In the genomic region with DNA sequence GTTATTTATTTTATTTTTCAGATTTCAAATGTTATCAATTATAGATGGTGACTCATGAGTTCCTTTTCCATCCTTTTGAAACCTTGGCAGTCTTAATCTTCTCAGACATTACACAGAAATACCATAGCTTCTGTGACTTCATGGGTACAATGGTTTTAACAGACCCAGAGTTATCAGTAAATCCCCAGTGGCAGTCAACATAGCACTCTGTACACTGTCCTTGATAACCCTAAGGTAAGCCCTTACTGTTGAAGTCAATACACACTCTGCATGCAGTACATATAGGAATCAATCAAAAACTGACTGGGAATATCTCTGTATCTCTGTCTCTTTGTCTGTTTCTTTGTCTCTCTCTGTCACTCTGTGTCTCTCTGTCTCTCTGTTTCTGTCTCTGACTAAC, we compare ENCODE assay signal across 51 mouse cellular contexts. TPM values are rescaled to one million over a fixed set of nuclear protein-coding genes. Genes with fewer than 3 reads are reported as not detected.
"Had no signal": no experiment of that assay in that cellular context is flagged by ENCODE, and none has a peak within 500 bp of the region (broad histone marks: within the 10 kb centered on the region; RNA-seq: fewer than 3 reads in every experiment).

No protein-coding gene starts in this region.

- H3K4me1 ChIP-seq: heart, embryonic 10.5 days; heart, embryonic 12.5 days; heart, embryonic 13.5 days; heart, embryonic 15.5 days; hindbrain, embryonic 10.5 days; hindbrain, embryonic 12.5 days; hindbrain, embryonic 13.5 days; hindbrain, embryonic 15.5 days; intestine, embryonic 15.5 days; kidney, embryonic 15.5 days had no signal

- H3K9ac ChIP-seq: heart, embryonic 12.5 days; heart, embryonic 13.5 days; heart, embryonic 15.5 days; hindbrain, embryonic 12.5 days; hindbrain, embryonic 13.5 days; hindbrain, embryonic 14.5 days; hindbrain, embryonic 15.5 days; intestine, embryonic 15.5 days; kidney, embryonic 15.5 days had no signal

- H3K4me2 ChIP-seq: heart, embryonic 11.5 days; heart, embryonic 12.5 days; heart, embryonic 13.5 days; heart, embryonic 15.5 days; hindbrain, embryonic 12.5 days; hindbrain, embryonic 13.5 days; hindbrain, embryonic 14.5 days; hindbrain, embryonic 15.5 days; intestine, embryonic 15.5 days; kidney, embryonic 15.5 days had no signal

- H3K27ac ChIP-seq: heart, embryonic 10.5 days; heart, embryonic 13.5 days; heart, embryonic 15.5 days; hindbrain, embryonic 10.5 days; hindbrain, embryonic 12.5 days; hindbrain, embryonic 13.5 days; hindbrain, embryonic 14.5 days; hindbrain, embryonic 15.5 days; hindbrain, postnatal 0 days; intestine, embryonic 15.5 days; kidney, embryonic 15.5 days; kidney, postnatal 0 days; layer of hippocampus, adult 2 months had no signal

- DNase-seq: heart, postnatal 10 days; heart, postnatal 14 days; heart, postnatal 36 days; heart, postnatal 4 days; kidney, adult 11 months; kidney, adult 18-20 months; kidney, adult 2 months; kidney, adult 8-10 months; kidney, adult 9 months; kidney, postnatal 10 days; kidney, postnatal 14 days; kidney, postnatal 25 days; kidney, postnatal 36 days; kidney, postnatal 4 days; layer of hippocampus, adult 9-11 months; layer of hippocampus, postnatal 36 days had no signal

- H3K9me3 ChIP-seq: heart, embryonic 10.5 days; heart, embryonic 12.5 days; heart, embryonic 13.5 days; heart, embryonic 15.5 days; hindbrain, embryonic 10.5 days; hindbrain, embryonic 12.5 days; hindbrain, embryonic 13.5 days; hindbrain, embryonic 15.5 days; intestine, embryonic 15.5 days; kidney, embryonic 15.5 days had no signal

- ATAC-seq: hindbrain, embryonic 16.5 days; hindbrain, postnatal 0 days; inflammation-experienced regulatory T-cells, adult 6 months; intestine, embryonic 15.5 days; intestine, embryonic 16.5 days; intestine, postnatal 0 days had no signal

- H3K27me3 ChIP-seq: heart, embryonic 12.5 days; heart, embryonic 13.5 days; heart, embryonic 15.5 days; hindbrain, embryonic 12.5 days; hindbrain, embryonic 13.5 days; hindbrain, embryonic 15.5 days; intestine, embryonic 15.5 days; kidney, embryonic 15.5 days had no signal

- H3K36me3 ChIP-seq: heart, embryonic 10.5 days; heart, embryonic 12.5 days; heart, embryonic 13.5 days; heart, embryonic 15.5 days; hindbrain, embryonic 10.5 days; hindbrain, embryonic 12.5 days; hindbrain, embryonic 13.5 days; hindbrain, embryonic 15.5 days; intestine, embryonic 15.5 days; kidney, embryonic 15.5 days had no signal

- H3K4me3 ChIP-seq: heart, embryonic 10.5 days; heart, embryonic 12.5 days; heart, embryonic 13.5 days; heart, embryonic 15.5 days; hindbrain, embryonic 10.5 days; hindbrain, embryonic 12.5 days; hindbrain, embryonic 13.5 days; hindbrain, embryonic 15.5 days; intestine, embryonic 15.5 days; kidney, embryonic 15.5 days; layer of hippocampus, adult 2 months had no signal

RNA-seq across cellular contexts. Expression of a gene that starts 5.2 kb away (rescaled TPM):
- total RNA-seq: heart, adult 8-10 months; heart, postnatal 10 days; heart, postnatal 14 days; heart, postnatal 25 days; heart, postnatal 36 days; heart, postnatal 4 days; hematopoietic stem cell, adult 5-6 weeks; hindbrain, postnatal 0 days; layer of hippocampus, adult 18-20 months; layer of hippocampus, adult 2 months; layer of hippocampus, adult 8-10 months; layer of hippocampus, postnatal 10 days; layer of hippocampus, postnatal 14 days; layer of hippocampus, postnatal 25 days; layer of hippocampus, postnatal 36 days had no signal
- polyA plus RNA-seq: heart, embryonic 10.5 days; heart, embryonic 11.5 days; heart, embryonic 12.5 days; heart, embryonic 13.5 days; heart, embryonic 14.5 days; heart, embryonic 15.5 days; heart, embryonic 16.5 days; heart, postnatal 0 days; hindbrain, embryonic 10.5 days; hindbrain, embryonic 11.5 days; hindbrain, embryonic 12.5 days; hindbrain, embryonic 13.5 days; hindbrain, embryonic 14.5 days; hindbrain, embryonic 15.5 days; hindbrain, embryonic 16.5 days; hindbrain, postnatal 0 days; inflammation-experienced regulatory T-cells, adult 6 months; intestine, embryonic 14.5 days; intestine, embryonic 15.5 days; intestine, embryonic 16.5 days; intestine, postnatal 0 days; kidney, adult 2 months; kidney, embryonic 14.5 days; kidney, embryonic 15.5 days; kidney, embryonic 16.5 days; kidney, postnatal 0 days; large intestine, adult 2 months had no signal

RNA-seq across cellular contexts. Expression of a gene that starts 18.2 kb away (rescaled TPM):
- total RNA-seq: heart, adult 8-10 months; heart, postnatal 10 days; heart, postnatal 14 days; heart, postnatal 25 days; heart, postnatal 36 days; heart, postnatal 4 days; hematopoietic stem cell, adult 5-6 weeks; hindbrain, postnatal 0 days; layer of hippocampus, adult 18-20 months; layer of hippocampus, adult 2 months; layer of hippocampus, adult 8-10 months; layer of hippocampus, postnatal 10 days; layer of hippocampus, postnatal 14 days; layer of hippocampus, postnatal 25 days; layer of hippocampus, postnatal 36 days had no signal
- polyA plus RNA-seq: heart, embryonic 10.5 days; heart, embryonic 11.5 days; heart, embryonic 12.5 days; heart, embryonic 13.5 days; heart, embryonic 14.5 days; heart, embryonic 15.5 days; heart, embryonic 16.5 days; heart, postnatal 0 days; hindbrain, embryonic 10.5 days; hindbrain, embryonic 11.5 days; hindbrain, embryonic 12.5 days; hindbrain, embryonic 13.5 days; hindbrain, embryonic 14.5 days; hindbrain, embryonic 15.5 days; hindbrain, embryonic 16.5 days; hindbrain, postnatal 0 days; inflammation-experienced regulatory T-cells, adult 6 months; intestine, embryonic 14.5 days; intestine, embryonic 15.5 days; intestine, embryonic 16.5 days; intestine, postnatal 0 days; kidney, adult 2 months; kidney, embryonic 14.5 days; kidney, embryonic 15.5 days; kidney, embryonic 16.5 days; kidney, postnatal 0 days; large intestine, adult 2 months had no signal

RNA-seq across cellular contexts. Expression of a gene that starts 20.8 kb away (rescaled TPM):
- total RNA-seq: heart, adult 8-10 months; heart, postnatal 10 days; heart, postnatal 14 days; heart, postnatal 25 days; heart, postnatal 36 days; heart, postnatal 4 days; hematopoietic stem cell, adult 5-6 weeks; hindbrain, postnatal 0 days; layer of hippocampus, adult 18-20 months; layer of hippocampus, adult 2 months; layer of hippocampus, adult 8-10 months; layer of hippocampus, postnatal 10 days; layer of hippocampus, postnatal 14 days; layer of hippocampus, postnatal 25 days; layer of hippocampus, postnatal 36 days had no signal
- polyA plus RNA-seq: heart, embryonic 10.5 days; heart, embryonic 11.5 days; heart, embryonic 12.5 days; heart, embryonic 13.5 days; heart, embryonic 14.5 days; heart, embryonic 15.5 days; heart, embryonic 16.5 days; heart, postnatal 0 days; hindbrain, embryonic 10.5 days; hindbrain, embryonic 11.5 days; hindbrain, embryonic 12.5 days; hindbrain, embryonic 13.5 days; hindbrain, embryonic 14.5 days; hindbrain, embryonic 15.5 days; hindbrain, embryonic 16.5 days; hindbrain, postnatal 0 days; inflammation-experienced regulatory T-cells, adult 6 months; intestine, embryonic 14.5 days; intestine, embryonic 15.5 days; intestine, embryonic 16.5 days; intestine, postnatal 0 days; kidney, adult 2 months; kidney, embryonic 14.5 days; kidney, embryonic 15.5 days; kidney, embryonic 16.5 days; kidney, postnatal 0 days; large intestine, adult 2 months had no signal

RNA-seq across cellular contexts. Expression of a gene that starts 45.4 kb away (rescaled TPM):
- total RNA-seq: heart, adult 8-10 months; heart, postnatal 10 days; heart, postnatal 14 days; heart, postnatal 25 days; heart, postnatal 36 days; heart, postnatal 4 days; hematopoietic stem cell, adult 5-6 weeks; hindbrain, postnatal 0 days; layer of hippocampus, adult 18-20 months; layer of hippocampus, adult 2 months; layer of hippocampus, adult 8-10 months; layer of hippocampus, postnatal 10 days; layer of hippocampus, postnatal 14 days; layer of hippocampus, postnatal 25 days; layer of hippocampus, postnatal 36 days had no signal
- polyA plus RNA-seq: heart, embryonic 10.5 days; heart, embryonic 11.5 days; heart, embryonic 12.5 days; heart, embryonic 13.5 days; heart, embryonic 14.5 days; heart, embryonic 15.5 days; heart, embryonic 16.5 days; heart, postnatal 0 days; hindbrain, embryonic 10.5 days; hindbrain, embryonic 11.5 days; hindbrain, embryonic 12.5 days; hindbrain, embryonic 13.5 days; hindbrain, embryonic 14.5 days; hindbrain, embryonic 15.5 days; hindbrain, embryonic 16.5 days; hindbrain, postnatal 0 days; inflammation-experienced regulatory T-cells, adult 6 months; intestine, embryonic 14.5 days; intestine, embryonic 15.5 days; intestine, embryonic 16.5 days; intestine, postnatal 0 days; kidney, adult 2 months; kidney, embryonic 14.5 days; kidney, embryonic 15.5 days; kidney, embryonic 16.5 days; kidney, postnatal 0 days; large intestine, adult 2 months had no signal

RNA-seq across cellular contexts. Expression of a gene that starts 56.0 kb away (rescaled TPM):
- total RNA-seq: heart, adult 8-10 months; heart, postnatal 10 days; heart, postnatal 14 days; heart, postnatal 25 days; heart, postnatal 36 days; heart, postnatal 4 days; hematopoietic stem cell, adult 5-6 weeks; hindbrain, postnatal 0 days; layer of hippocampus, adult 18-20 months; layer of hippocampus, adult 2 months; layer of hippocampus, adult 8-10 months; layer of hippocampus, postnatal 10 days; layer of hippocampus, postnatal 14 days; layer of hippocampus, postnatal 25 days; layer of hippocampus, postnatal 36 days had no signal
- polyA plus RNA-seq: heart, embryonic 10.5 days; heart, embryonic 11.5 days; heart, embryonic 12.5 days; heart, embryonic 13.5 days; heart, embryonic 14.5 days; heart, embryonic 15.5 days; heart, embryonic 16.5 days; heart, postnatal 0 days; hindbrain, embryonic 10.5 days; hindbrain, embryonic 11.5 days; hindbrain, embryonic 12.5 days; hindbrain, embryonic 13.5 days; hindbrain, embryonic 14.5 days; hindbrain, embryonic 15.5 days; hindbrain, embryonic 16.5 days; hindbrain, postnatal 0 days; intestine, embryonic 14.5 days; intestine, embryonic 15.5 days; intestine, embryonic 16.5 days; intestine, postnatal 0 days; kidney, adult 2 months; kidney, embryonic 14.5 days; kidney, embryonic 15.5 days; kidney, embryonic 16.5 days; kidney, postnatal 0 days; large intestine, adult 2 months had no signal
